Mouse (Mus musculus) lung, adult 2 months (tissue): ENCODE data around the gene Fam189b. TPM values are rescaled to one million over a fixed set of nuclear protein-coding genes. Genes with fewer than 3 reads are reported as not detected.

Experiments used
- DNase-seq: peaks from one replicate; pipeline ENCODE4 v3.0.0; 2022
- H3K4me1 ChIP-seq: fragments of 200-500 bp; 2 replicates; pipeline ENCODE4 v1.6.1; 2011; ENCODE audit warnings: low read length; ENCODE audit not compliant: control insufficient read depth, insufficient read depth
- H3K4me3 ChIP-seq: fragments of 200-500 bp; replicated peaks from 2 replicates; pipeline ENCODE3; 2011; ENCODE audit warnings: low read depth, mild to moderate bottlenecking, control low read depth, low read length; ENCODE audit errors: extremely low read depth
- CTCF ChIP-seq: fragments of 200-500 bp; IDR thresholded peaks from 2 replicates; pipeline ENCODE4 v1.5.1; 2011; ENCODE audit warnings: mild to moderate bottlenecking, low read length, control low read depth; ENCODE audit not compliant: insufficient read depth
- POLR2A ChIP-seq: fragments of 200-500 bp; IDR thresholded peaks from 2 replicates; pipeline ENCODE4 v1.6.1; 2011; ENCODE audit warnings: low read depth, mild to moderate bottlenecking, control low read depth, low read length, borderline replicate concordance; ENCODE audit errors: extremely low read depth
- WGBS: fragments of 180-500 bp; shearing (Covaris S2); methylation state at CpG from one replicate; pipeline ENCODE4 v1.1.7; 2018; 5-methylcytosine and 5-hydroxymethylcytosine counted together
- polyA plus RNA-seq: library from polyadenylated mRNA; depleted of rRNA; stranded (reverse); fragments of >200 nt; gene quantifications from 2 replicates; pipeline ENCODE4 v1.2.3, GENCODE M21; 2012; rRNA removed

The Fam189b gene
- polyA plus RNA-seq: 36.7 and 39.0 TPM in 2 replicates

DNA sequence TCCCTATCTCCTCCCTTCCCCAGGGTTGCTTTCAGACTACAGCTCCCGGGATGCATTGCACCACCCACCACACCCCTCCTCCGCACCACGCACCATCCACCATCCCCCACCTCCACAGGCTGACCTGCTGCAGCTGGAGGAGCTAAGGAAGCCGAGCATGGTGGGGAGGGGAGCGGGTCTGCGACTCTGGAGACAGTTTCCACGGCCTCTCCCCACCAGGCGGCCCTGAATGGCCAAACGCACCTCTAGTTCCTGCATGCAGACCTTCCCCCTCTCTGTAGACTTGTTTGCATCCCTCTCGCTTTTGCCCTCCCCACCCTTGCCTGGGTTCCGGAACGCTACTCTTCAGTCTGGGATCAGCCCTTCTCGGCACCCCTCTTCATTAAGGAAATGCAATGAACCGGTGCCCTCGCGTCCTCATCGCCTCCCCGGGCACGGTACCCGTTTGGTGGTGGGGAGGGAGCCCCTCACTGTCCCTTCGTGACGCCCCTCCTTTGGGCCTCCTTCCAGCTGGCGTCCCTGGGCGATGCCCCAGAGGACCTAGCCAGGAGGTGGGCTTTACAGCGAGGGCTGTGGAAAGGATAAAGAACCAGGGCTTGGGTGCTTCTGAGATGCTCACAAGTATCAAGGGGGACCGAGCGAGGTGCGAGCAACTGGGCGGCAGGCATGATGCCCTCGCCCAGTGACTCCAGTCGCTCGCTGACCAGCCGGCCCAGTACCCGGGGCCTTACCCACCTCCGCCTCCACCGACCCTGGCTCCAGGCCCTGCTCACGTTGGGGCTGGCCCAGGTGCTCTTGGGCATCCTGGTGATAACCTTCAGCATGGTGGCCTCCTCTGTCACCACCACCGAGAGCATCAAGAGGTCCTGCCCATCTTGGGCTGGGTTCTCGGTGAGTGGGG, at the start of gene Fam189b:
Gene Fam189b, plus strand, starts transcription at position 86 of the 901 bp plus-strand sequence.
- TF ChIP-seq POLR2A (peak; percentile 75; the same call in 1 of the 2 replicates), CTCF (no peak)
- 9% methylated on average over 39 of the region's 39 CpGs for WGBS
- peaks cover 9% of the 10 kb centered on the region for H3K4me1 ChIP-seq

DNA sequence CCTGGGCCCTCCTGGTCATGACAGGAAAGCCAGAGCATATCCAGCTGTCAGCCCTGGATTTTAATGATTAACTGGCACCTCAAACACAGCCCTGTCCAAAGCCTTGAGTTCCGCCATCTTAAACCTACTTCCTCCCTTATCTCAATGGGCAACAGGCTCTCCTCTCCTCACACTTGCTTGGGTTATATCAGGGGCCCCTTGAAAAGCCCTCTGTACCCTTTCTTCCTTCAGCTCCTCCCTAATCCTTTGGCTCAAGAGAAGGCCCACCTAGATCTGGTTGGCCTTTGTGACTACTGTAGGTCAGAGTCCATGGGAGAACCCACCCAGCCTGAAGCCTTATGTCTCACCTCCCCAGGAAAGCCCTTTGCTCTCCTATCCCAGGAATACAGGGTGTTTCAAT, 49.2 kb upstream of the Fam189b start:
- Histone ChIP-seq H3K4me3 (no peak overlapping the region), H3K4me1 (no peaks in the 10 kb centered on the region)
- WGBS: 86% methylated on average over 1 of the region's 1 CpGs
- DNase-seq: no peak
- TF ChIP-seq POLR2A (no peak), CTCF (no peak)

More for the DNA sequence above, at the start of gene Fam189b:
- DNase-seq: peak; percentile 75
- H3K4me3 ChIP-seq: peak within 1 kb of the TSS; percentile 86

DNA sequence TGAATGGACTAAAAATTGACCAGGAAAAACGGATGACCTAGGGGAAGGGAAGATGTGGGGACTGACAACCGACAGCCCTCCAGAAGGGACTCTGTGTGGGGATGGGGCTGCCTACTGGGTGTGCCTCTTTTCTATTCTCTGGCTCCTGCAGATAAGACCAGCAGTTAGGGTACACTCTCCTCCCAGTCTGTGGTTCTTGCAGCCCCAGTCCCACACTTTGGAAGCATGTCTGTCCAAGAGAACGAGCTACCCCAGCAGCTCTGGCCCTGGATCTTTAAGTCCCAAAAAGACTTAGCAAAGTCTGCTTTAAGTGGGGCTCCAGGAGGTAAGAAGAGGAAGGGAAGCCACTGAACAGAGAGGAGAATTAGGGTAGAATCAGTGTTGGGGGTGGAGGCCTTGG, 47.0 kb upstream of the Fam189b start, which contains the start of gene Pklr:
Gene Pklr, plus strand, starts transcription at position 185 of the 400 bp plus-strand sequence.
- H3K4me1 ChIP-seq: no peaks in the 10 kb centered on the region
- no peak for DNase-seq
- no peak within 1 kb of the TSS for H3K4me3 ChIP-seq
- TF ChIP-seq CTCF (no peak), POLR2A (no peak)
- WGBS: 65% methylated on average over 3 of the region's 3 CpGs

DNA sequence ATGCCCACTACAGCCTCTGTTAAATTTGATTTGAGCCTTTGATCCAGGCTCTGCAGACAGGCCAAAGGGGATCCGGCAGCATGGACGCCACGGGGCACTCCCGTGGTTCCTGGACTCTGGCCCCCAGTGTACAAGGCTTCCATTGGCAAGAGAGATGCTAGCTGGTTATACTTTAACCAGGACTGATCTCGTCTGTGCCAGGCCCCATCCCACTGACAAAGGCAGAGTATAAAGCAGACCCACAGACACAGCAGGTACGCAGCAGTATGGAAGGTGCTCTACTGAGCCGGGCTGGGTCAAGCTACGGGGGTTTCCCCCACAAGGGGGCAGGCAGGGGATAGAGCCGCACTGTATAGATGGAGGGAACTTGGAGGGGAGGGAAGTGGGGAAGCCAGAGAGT, 46.6 kb upstream of the Fam189b start:
- no peak for TF ChIP-seq CTCF
- no peak for TF ChIP-seq POLR2A
- Histone ChIP-seq H3K4me3 (no peak overlapping the region), H3K4me1 (no peaks in the 10 kb centered on the region)
- 41% methylated on average over 9 of the region's 9 CpGs for WGBS
- DNase-seq: no peak

DNA sequence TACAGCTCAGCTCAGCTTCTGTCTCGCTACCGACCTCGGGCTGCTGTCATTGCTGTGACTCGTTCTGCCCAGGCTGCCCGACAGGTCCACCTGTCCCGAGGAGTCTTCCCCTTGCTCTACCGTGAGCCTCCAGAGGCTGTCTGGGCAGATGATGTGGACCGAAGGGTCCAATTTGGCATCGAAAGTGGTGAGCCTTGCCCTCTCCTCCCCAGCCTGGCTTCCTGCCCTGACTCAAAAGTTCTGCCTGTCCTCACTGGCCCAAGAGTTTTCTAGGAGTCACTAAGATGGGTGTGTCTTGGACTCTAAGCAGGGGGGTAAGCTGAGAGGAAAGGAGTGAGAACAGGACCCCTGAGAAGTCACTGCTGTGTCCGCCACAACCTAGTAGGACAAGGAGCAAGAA, 38.1 kb upstream of the Fam189b start:
- no peak for TF ChIP-seq POLR2A
- H3K4me1 ChIP-seq: no peaks in the 10 kb centered on the region
- no peak for DNase-seq
- H3K4me3 ChIP-seq: no peak overlapping the region
- 68% methylated on average over 10 of the region's 10 CpGs for WGBS

DNA sequence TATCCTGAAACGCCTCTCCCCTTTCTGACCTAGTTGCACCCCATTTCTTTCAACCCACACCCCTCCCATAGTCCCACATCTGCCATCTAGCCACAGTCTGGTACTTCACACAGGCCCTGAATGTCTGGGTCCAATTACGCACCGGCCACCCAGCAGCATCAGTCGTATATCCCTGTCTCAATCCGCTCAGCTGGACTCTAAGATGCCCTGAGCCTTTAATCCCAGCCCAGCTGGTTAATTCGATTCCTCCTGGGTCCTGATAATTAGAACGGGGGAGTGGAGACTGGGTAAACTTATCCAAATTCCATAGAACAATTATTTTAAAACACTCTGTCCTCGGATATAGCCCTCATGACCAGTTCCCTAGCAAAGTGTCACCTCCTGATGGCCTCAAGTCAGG, 37.4 kb upstream of the Fam189b start:
- WGBS: 67% methylated on average over 8 of the region's 8 CpGs
- DNase-seq: no peak
- Histone ChIP-seq H3K4me3 (no peak overlapping the region), H3K4me1 (no peaks in the 10 kb centered on the region)
- TF ChIP-seq CTCF: no peak
- no peak for TF ChIP-seq POLR2A

DNA sequence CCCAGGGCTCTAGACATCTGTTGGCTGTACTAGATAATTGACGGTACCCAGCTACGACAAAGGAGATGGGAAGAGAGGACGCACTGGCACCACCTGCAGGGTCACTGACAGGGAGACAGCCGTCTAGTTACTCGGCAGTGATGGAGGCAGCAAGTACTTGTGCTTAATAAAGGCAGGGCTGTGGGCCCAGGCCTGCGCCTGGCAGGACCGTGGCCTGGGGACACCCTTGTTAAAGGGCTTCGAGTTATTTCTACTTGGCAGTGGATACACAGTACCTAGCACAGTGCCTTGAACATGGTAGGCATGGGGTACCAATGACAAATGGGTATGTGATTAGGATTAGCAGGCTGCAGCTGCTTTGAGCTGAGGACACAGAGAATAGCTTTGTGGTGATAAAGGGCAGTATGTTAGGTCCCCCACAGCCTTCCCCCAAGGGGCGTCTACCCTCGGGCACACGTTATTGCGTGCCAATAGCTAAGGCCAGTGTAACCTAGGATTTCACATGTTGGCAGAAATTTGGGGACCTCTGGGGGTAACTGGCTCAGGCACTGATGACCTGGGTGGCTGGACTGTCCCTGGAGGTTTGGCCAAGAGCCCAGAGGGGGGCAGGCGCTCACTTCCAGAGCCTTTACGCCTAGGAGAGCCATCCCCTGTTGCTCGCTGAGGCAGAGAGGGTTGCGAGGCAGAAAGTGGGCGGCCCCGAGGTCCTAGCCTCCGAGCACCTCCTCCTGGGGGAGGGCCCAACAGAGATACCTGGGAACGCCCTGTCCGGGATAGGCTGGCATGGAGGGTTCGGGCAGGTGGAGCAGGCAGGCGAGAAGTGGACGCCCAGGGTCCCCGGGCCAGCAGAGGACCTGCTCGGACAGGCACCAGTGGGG, 35.6 kb upstream of the Fam189b start:
- peak; percentile 27 for DNase-seq
- TF ChIP-seq POLR2A (no peak), CTCF (no peak)
- Histone ChIP-seq H3K4me3 (no peak overlapping the region), H3K4me1 (no peaks in the 10 kb centered on the region)
- 29% methylated on average over 26 of the region's 26 CpGs for WGBS

DNA sequence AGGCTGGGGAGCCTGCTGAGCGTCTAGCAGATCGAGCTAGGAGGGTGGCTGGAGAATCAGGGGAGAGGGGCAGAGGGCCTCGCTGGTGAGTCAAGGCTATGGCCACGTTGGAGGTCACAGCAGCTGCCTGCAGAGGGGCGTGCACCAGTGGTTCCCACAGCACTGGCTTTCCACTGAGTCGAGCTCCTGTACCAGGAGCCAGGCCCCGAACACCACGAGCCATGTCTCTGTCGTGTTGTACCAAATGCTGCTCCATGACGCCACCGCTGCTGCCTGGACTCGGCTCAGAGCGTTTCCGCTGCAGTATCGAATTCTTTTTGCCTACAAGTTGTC, 35.0 kb upstream of the Fam189b start:
- TF ChIP-seq POLR2A: no peak
- no peak for TF ChIP-seq CTCF
- DNase-seq: no peak
- Histone ChIP-seq H3K4me3 (no peak overlapping the region), H3K4me1 (no peaks in the 10 kb centered on the region)
- WGBS: 11% methylated on average over 15 of the region's 15 CpGs

DNA sequence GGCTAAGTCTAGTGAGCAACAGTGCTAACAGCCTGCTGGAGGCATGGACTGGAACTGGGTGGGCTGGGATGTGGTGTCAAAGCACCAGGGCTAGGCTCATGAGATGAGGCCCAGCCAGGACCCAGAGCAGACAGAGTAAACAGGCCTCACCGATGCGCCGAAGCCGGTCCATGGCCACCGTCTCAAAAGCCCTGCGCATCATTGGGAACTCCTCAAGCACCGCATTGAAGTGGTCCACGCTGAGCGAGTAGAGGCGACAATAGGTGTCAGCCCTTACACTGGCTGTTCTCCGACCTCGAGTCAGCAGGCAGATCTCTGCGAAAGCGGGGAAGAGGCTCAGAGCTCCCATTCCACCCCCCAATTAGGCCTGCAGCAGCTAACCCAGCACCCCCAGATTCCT, 34.4 kb upstream of the Fam189b start:
- TF ChIP-seq POLR2A: no peak
- no peak overlapping the region for H3K4me3 ChIP-seq
- no peaks in the 10 kb centered on the region for H3K4me1 ChIP-seq
- DNase-seq: no peak
- WGBS: 80% methylated on average over 14 of the region's 14 CpGs
